In genomic region chr15:101833131-101833530, GRCm38 (mm10) we compare ENCODE assay signal across 11 mouse cellular contexts. TPM values are rescaled to one million over a fixed set of nuclear protein-coding genes. Genes with fewer than 3 reads are reported as not detected.
"Had no signal": no experiment of that assay in that cellular context is flagged by ENCODE, and none has a peak within 500 bp of the region (broad histone marks: within the 10 kb centered on the region; RNA-seq: fewer than 3 reads in every experiment).

No protein-coding gene starts in this region.

- DNase-seq: liver, postnatal 0 days; lung, adult 2 months; lung, postnatal 14 days; lung, postnatal 36 days; right cerebral cortex, postnatal 25 days; right cerebral cortex, postnatal 4 days; spleen, adult 18-20 months; thymus, adult 18-20 months; thymus, postnatal 14 days; thymus, postnatal 36 days had no signal

RNA-seq across cellular contexts. Expression of gene Krt2, which starts 15.2 kb away (rescaled TPM):
- total RNA-seq: megakaryocyte progenitor cell, adult 5-6 weeks had no signal

RNA-seq across cellular contexts. Expression of gene Krt1, which starts 17.5 kb away (rescaled TPM):
- total RNA-seq: megakaryocyte progenitor cell, adult 5-6 weeks had no signal

RNA-seq across cellular contexts. Expression of gene Krt73, which starts 31.0 kb away (rescaled TPM):
- total RNA-seq: megakaryocyte progenitor cell, adult 5-6 weeks had no signal

RNA-seq across cellular contexts. Expression of gene Krt77, which starts 36.4 kb away (rescaled TPM):
- total RNA-seq: megakaryocyte progenitor cell, adult 5-6 weeks had no signal

RNA-seq across cellular contexts. Expression of gene Krt72, which starts 46.9 kb away (rescaled TPM):
- total RNA-seq: megakaryocyte progenitor cell, adult 5-6 weeks had no signal
